Mouse (Mus musculus): ENCODE results near the gene Rhobtb3.

GRCm38 (mm10) chr13:75833499-75833898, 110.2 kb downstream of the Rhobtb3 start:
- TF ChIP-seq POLR2A (IDR thresholded peaks at IDR 0.05; ENCODE audit: borderline replicate concordance, insufficient read depth, low read length) (no peak), CTCF (IDR thresholded peaks at IDR 0.05; ENCODE audit: borderline replicate concordance, insufficient read depth, low read depth, low read length) (no peak)

Measured in cerebellum, adult 2 months (tissue).